Mouse (Mus musculus): Measurements from ENCODE around the gene Tnxb. TPM values are rescaled to one million over a fixed set of nuclear protein-coding genes. Genes with fewer than 3 reads are reported as not detected.
"Not testable (repeated sequence)": the region's sequence is repeated elsewhere in the genome, so short reads cannot be mapped to it uniquely, and the experiment has no call there.

Gene Tnxb
- polyA plus RNA-seq, 3 experiments from 2014 or later: not detected

GRCm38 (mm10) chr17:34740280-34740679, 69.9 kb downstream of the Tnxb start:
- no peak for ATAC-seq

- no peak for ATAC-seq
Measured at GRCm38 (mm10) chr17:34743719-34744118, 73.4 kb downstream of the Tnxb start, which contains the start of gene C4b. TSS of gene C4b (minus strand) at chr17:34743882.

GRCm38 (mm10) chr17:34744206-34744605, 73.9 kb downstream of the Tnxb start:
- no peak for ATAC-seq

- not testable (repeated sequence) for ATAC-seq
Measured at GRCm38 (mm10) chr17:34744611-34745010, 74.3 kb downstream of the Tnxb start.

- not testable (repeated sequence) for ATAC-seq
Measured at GRCm38 (mm10) chr17:34745166-34745565, 74.8 kb downstream of the Tnxb start.

GRCm38 (mm10) chr17:34746531-34746930, 76.2 kb downstream of the Tnxb start:
- ATAC-seq: no peak

- ATAC-seq: no peak
Measured at GRCm38 (mm10) chr17:34761471-34761870, 91.1 kb downstream of the Tnxb start.

Other genes with a start within 250 kb of the Tnxb start
- not detected for gene Btnl4, start 193.2 kb upstream of the Tnxb start, polyA plus RNA-seq (2017; shearing (Covaris generic))
- not detected for gene Btnl6, start 153.2 kb upstream of the Tnxb start, polyA plus RNA-seq (2017; shearing (Covaris generic))
- gene Notch4, start 106.3 kb upstream of the Tnxb start, polyA plus RNA-seq (2017; shearing (Covaris generic)): under 1 TPM in 2 of 3 experiments, not detected in 1; 0.62 to 0.72 TPM
- 100 to 1,000 TPM; 236 to 278 (median 276) TPM for gene Gpsm3, start 80.7 kb upstream of the Tnxb start, polyA plus RNA-seq (2017; shearing (Covaris generic))
- 10 to 100 TPM in 1 of 3 experiments, 1 to 10 TPM in 2; 4.1 to 11.8 (median 8.8) TPM for gene Pbx2, start 79.3 kb upstream of the Tnxb start, polyA plus RNA-seq (2017; shearing (Covaris generic))
- gene Ager, start 72.7 kb upstream of the Tnxb start, polyA plus RNA-seq (2017; shearing (Covaris generic)): 1 to 10 TPM in 2 of 3 experiments, under 1 TPM in 1; 0.58 to 3.7 (median 2.3) TPM
- gene Rnf5, start 66.8 kb upstream of the Tnxb start, polyA plus RNA-seq (2017; shearing (Covaris generic)): 10 to 100 TPM; 41.2 to 71.2 (median 59.5) TPM
- 10 to 100 TPM; 14.5 to 20.8 (median 19.4) TPM for gene Agpat1, start 66.3 kb upstream of the Tnxb start, polyA plus RNA-seq (2017; shearing (Covaris generic))
- gene Egfl8, start 54.6 kb upstream of the Tnxb start, polyA plus RNA-seq (2017; shearing (Covaris generic)): 1 to 10 TPM; 1.1 to 2.1 (median 1.2) TPM
- gene Ppt2, start 42.0 kb upstream of the Tnxb start, polyA plus RNA-seq (2017; shearing (Covaris generic)): 10 to 100 TPM; 18.8 to 22.9 (median 20.6) TPM
- 1 to 10 TPM in 2 of 3 experiments, under 1 TPM in 1; 0.79 to 4.0 (median 3.7) TPM for gene Prrt1, start 41.0 kb upstream of the Tnxb start, polyA plus RNA-seq (2017; shearing (Covaris generic))
- gene Fkbpl, start 25.8 kb upstream of the Tnxb start, polyA plus RNA-seq (2017; shearing (Covaris generic)): 1 to 10 TPM; 4.4 to 5.8 (median 5.2) TPM
- gene Atf6b, start 23.4 kb upstream of the Tnxb start, polyA plus RNA-seq (2017; shearing (Covaris generic)): 10 to 100 TPM; 19.0 to 21.9 (median 19.3) TPM
- gene C4b, start 73.3 kb downstream of the Tnxb start, polyA plus RNA-seq (2017; shearing (Covaris generic)): under 1 TPM in 1 of 3 experiments, not detected in 2; 0.08 TPM
- not detected for gene Cyp21a1, start 134.0 kb downstream of the Tnxb start, polyA plus RNA-seq (2017; shearing (Covaris generic))
- gene Stk19, start 166.4 kb downstream of the Tnxb start, polyA plus RNA-seq (2017; shearing (Covaris generic)): 10 to 100 TPM; 30.4 to 44.5 (median 37.2) TPM
- gene Dxo, start 166.5 kb downstream of the Tnxb start, polyA plus RNA-seq (2017; shearing (Covaris generic)): 10 to 100 TPM; 23.9 to 29.0 (median 27.1) TPM
- 10 to 100 TPM; 28.6 to 34.2 (median 33.7) TPM for gene Skiv2l, start 179.7 kb downstream of the Tnxb start, polyA plus RNA-seq (2017; shearing (Covaris generic))
- 10 to 100 TPM; 40.1 to 65.0 (median 47.0) TPM for gene Nelfe, start 179.9 kb downstream of the Tnxb start, polyA plus RNA-seq (2017; shearing (Covaris generic))
- gene Cfb, start 192.0 kb downstream of the Tnxb start, polyA plus RNA-seq (2017; shearing (Covaris generic)): 1 to 10 TPM in 1 of 3 experiments, under 1 TPM in 2; 0.24 to 2.6 (median 0.37) TPM
- not detected for gene Zbtb12, start 208.9 kb downstream of the Tnxb start, polyA plus RNA-seq (2017; shearing (Covaris generic))
- under 1 TPM in 1 of 3 experiments, not detected in 2; 0.26 TPM for gene Gm20547, start 211.5 kb downstream of the Tnxb start, polyA plus RNA-seq (2017; shearing (Covaris generic))
- 1 to 10 TPM in 1 of 3 experiments, not detected in 2; 1.4 TPM for gene C2, start 227.7 kb downstream of the Tnxb start, polyA plus RNA-seq (2017; shearing (Covaris generic))
- gene Ehmt2, start 227.9 kb downstream of the Tnxb start, polyA plus RNA-seq (2017; shearing (Covaris generic)): 10 to 100 TPM; 27.1 to 32.6 (median 29.4) TPM
- gene Slc44a4, start 243.9 kb downstream of the Tnxb start, polyA plus RNA-seq (2017; shearing (Covaris generic)): not detected